Mouse (Mus musculus) bone marrow, adult 2 months (tissue): ENCODE results near the gene Gm10160.

Experiments used
- CTCF ChIP-seq: fragments of 200-500 bp; IDR thresholded peaks from 2 replicates; pipeline ENCODE4 v1.5.1; 2011; ENCODE audit warnings: low read length, control low read depth; ENCODE audit not compliant: control insufficient read depth, insufficient read depth
- POLR2A ChIP-seq: fragments of 200-500 bp; IDR thresholded peaks from 2 replicates; pipeline ENCODE4 v1.6.1; 2011; ENCODE audit warnings: low read depth, mild to moderate bottlenecking, control low read depth, low read length, borderline replicate concordance; ENCODE audit not compliant: control insufficient read depth

DNA sequence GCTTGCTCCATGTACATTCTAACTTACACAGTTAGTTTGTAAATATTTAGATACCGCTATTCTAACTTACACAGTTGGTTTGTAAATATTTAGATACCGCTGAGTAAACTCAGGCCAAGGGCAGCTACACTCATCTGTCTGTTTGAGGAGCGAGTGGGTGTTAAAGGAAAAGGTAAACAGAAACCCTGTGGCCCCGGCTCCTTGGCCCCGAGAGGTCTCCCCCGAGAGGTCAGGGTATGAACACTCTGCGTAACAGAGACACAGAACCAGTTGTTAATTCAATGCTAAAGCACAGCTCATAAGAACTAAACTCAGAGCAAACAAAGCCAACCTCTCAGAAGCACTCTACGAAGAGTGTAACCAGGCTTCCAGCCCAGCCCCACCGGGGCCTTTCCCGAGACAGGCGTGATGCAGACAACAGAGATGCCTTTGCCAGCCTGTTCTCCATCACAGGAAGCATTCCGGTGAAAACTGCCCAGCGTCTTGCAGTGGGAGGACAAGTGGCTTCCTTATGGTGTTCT lies 17.0 kb upstream of the Gm10160 start:
- TF ChIP-seq CTCF (no peak), POLR2A (no peak)
